Mouse (Mus musculus): ENCODE data around the gene Foxp4. TPM values are rescaled to one million over a fixed set of nuclear protein-coding genes. Genes with fewer than 3 reads are reported as not detected.
A peak's percentile ranks its signal among the peaks of the same experiment; 100 is the strongest.

Gene Foxp4
- total RNA-seq, 2 experiments from 2014 or later, result 20.0 to 26.1 TPM

- no peak for DNase-seq (ENCODE audit: low spot score in 2 of 2)
Measured at GRCm38 (mm10) chr17:47937926-47938600, 13.6 kb upstream of the Foxp4 start.

GRCm38 (mm10) chr17:47936591-47936990, 12.1 kb upstream of the Foxp4 start:
- no peak for DNase-seq (ENCODE audit: low spot score in 2 of 2)

GRCm38 (mm10) chr17:47929431-47929830, 5.0 kb upstream of the Foxp4 start:
- DNase-seq (ENCODE audit: low spot score in 2 of 2), result no peak

- no peak for DNase-seq (ENCODE audit: low spot score in 2 of 2)
Measured at GRCm38 (mm10) chr17:47925988-47926387, 1.5 kb upstream of the Foxp4 start.

GRCm38 (mm10) chr17:47925340-47925926, 988 bp upstream of the Foxp4 start:
- DNase-seq (ENCODE audit: low spot score in 2 of 2), result no peak

GRCm38 (mm10) chr17:47923678-47924382, 615 bp downstream of the Foxp4 start:
- DNase-seq (ENCODE audit: low spot score in 2 of 2), result peak; percentile 56 to 57

- peak; percentile 34 to 44 for DNase-seq (ENCODE audit: low spot score in 2 of 2)
Measured at GRCm38 (mm10) chr17:47923011-47923677, 1.3 kb downstream of the Foxp4 start.

- DNase-seq (ENCODE audit: low spot score in 2 of 2), result no peak
Measured at GRCm38 (mm10) chr17:47922579-47922978, 1.9 kb downstream of the Foxp4 start.

- DNase-seq (ENCODE audit: low spot score in 2 of 2), result no peak
Measured at GRCm38 (mm10) chr17:47922116-47922515, 2.3 kb downstream of the Foxp4 start.

- no peak for DNase-seq (ENCODE audit: low spot score in 2 of 2)
Measured at GRCm38 (mm10) chr17:47921136-47921665, 3.2 kb downstream of the Foxp4 start.

GRCm38 (mm10) chr17:47919826-47920225, 4.6 kb downstream of the Foxp4 start:
- DNase-seq (ENCODE audit: low spot score in 2 of 2), result no peak

- DNase-seq (ENCODE audit: low spot score in 2 of 2), result no peak
Measured at GRCm38 (mm10) chr17:47917907-47918306, 6.5 kb downstream of the Foxp4 start.

GRCm38 (mm10) chr17:47917212-47917611, 7.2 kb downstream of the Foxp4 start:
- DNase-seq (ENCODE audit: low spot score in 2 of 2), result no peak

- no peak for DNase-seq (ENCODE audit: low spot score in 2 of 2)
Measured at GRCm38 (mm10) chr17:47914676-47915219, 9.7 kb downstream of the Foxp4 start.

GRCm38 (mm10) chr17:47909091-47910001, 15.1 kb downstream of the Foxp4 start:
- DNase-seq (ENCODE audit: low spot score in 2 of 2), result peak; percentile 53 to 61

GRCm38 (mm10) chr17:47908079-47908478, 16.4 kb downstream of the Foxp4 start:
- no peak for DNase-seq (ENCODE audit: low spot score in 2 of 2)

- no peak for DNase-seq (ENCODE audit: low spot score in 2 of 2)
Measured at GRCm38 (mm10) chr17:47907366-47907920, 17.0 kb downstream of the Foxp4 start.

- no peak for DNase-seq (ENCODE audit: low spot score in 2 of 2)
Measured at GRCm38 (mm10) chr17:47903846-47904680, 20.4 kb downstream of the Foxp4 start.

- DNase-seq (ENCODE audit: low spot score in 2 of 2), result no peak
Measured at GRCm38 (mm10) chr17:47901782-47902181, 22.7 kb downstream of the Foxp4 start.

All from adrenal gland, adult 18-20 months (tissue).